Mouse (Mus musculus) testis, adult 2 months (tissue): ENCODE results near the gene Gorasp1.

Experiments used
- CTCF ChIP-seq: fragments of 200-500 bp; IDR thresholded peaks from 2 replicates; pipeline ENCODE4 v1.5.1; 2012; ENCODE audit warnings: low read depth, mild to moderate bottlenecking, inconsistent platforms, low read length, moderate library complexity; ENCODE audit not compliant: control insufficient read depth, insufficient read depth, insufficient replicate concordance
- POLR2A ChIP-seq: fragments of 200-500 bp; IDR thresholded peaks from 2 replicates; pipeline ENCODE4 v1.6.1; 2012; ENCODE audit warnings: low read depth, mild to moderate bottlenecking, inconsistent platforms, low read length, moderate library complexity; ENCODE audit not compliant: control insufficient read depth

GRCm38 (mm10) chr9:119982241-119982811, 45.0 kb upstream of the Gorasp1 start:
- TF ChIP-seq POLR2A (no peak), CTCF (peak; percentile 7; the same call in 1 of the 2 replicates)
